10 mouse cellular contexts compared by ENCODE assay signal in the genomic region with DNA sequence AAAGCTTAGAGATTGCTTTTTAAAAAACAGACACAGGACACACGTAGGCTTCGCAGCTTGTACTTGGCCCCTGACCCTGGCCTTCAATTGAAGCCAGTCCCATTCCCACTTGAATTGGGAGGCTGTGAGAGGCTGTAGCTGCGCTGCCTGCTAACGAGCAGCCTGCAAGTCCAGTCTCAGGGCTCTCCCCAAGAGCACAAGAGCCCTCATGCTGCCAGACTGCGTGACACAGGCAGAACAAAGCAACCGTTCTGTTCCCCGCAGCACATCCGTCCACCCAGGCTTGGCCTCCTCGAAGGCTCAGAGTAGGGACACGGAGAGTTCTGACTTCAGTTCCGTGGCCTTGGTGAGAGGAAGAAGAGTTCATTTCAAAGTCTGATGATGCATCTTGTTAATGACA.
DNase-seq lines count a peak whose midpoint lies in the region; ATAC-seq and TF ChIP-seq lines count a peak whose summit lies in the region.
"Had no signal": no experiment of that assay in that cellular context is flagged by ENCODE, and none has a peak within 500 bp of the region (broad histone marks: within the 10 kb centered on the region; RNA-seq: fewer than 3 reads in every experiment).

No protein-coding gene starts in this region.

- 0 out of 2 replicates have a peak overlapping the region, but pooled peaks have one; percentile 7 for H3K9ac ChIP-seq in liver, postnatal 0 days (replicated peaks)
- no peak overlapping the region for H3K9ac ChIP-seq in liver, embryonic 11.5 days (ENCODE audit: low read depth, low read length)
- H3K9ac ChIP-seq in hindbrain, embryonic 14.5 days = no peak overlapping the region
- no peak overlapping the region for H3K9ac ChIP-seq in neural tube, embryonic 12.5 days

- H3K4me3 ChIP-seq in liver, postnatal 0 days (ENCODE audit: low read depth, low read length) = no peak overlapping the region
- no peak overlapping the region for H3K4me3 ChIP-seq in liver, embryonic 11.5 days (ENCODE audit: low read depth, low read length)
- no peak overlapping the region for H3K4me3 ChIP-seq in hindbrain, embryonic 14.5 days (replicated peaks; ENCODE audit: low read length)
- no peak overlapping the region for H3K4me3 ChIP-seq in neural tube, embryonic 12.5 days

- no peak for ATAC-seq in liver, postnatal 0 days
- ATAC-seq in liver, embryonic 11.5 days (replicated peaks; ENCODE audit: low FRiP score) = no peak
- peak; percentile 47; the same call in 1 of the 2 replicates for ATAC-seq in hindbrain, embryonic 14.5 days (ENCODE audit: low FRiP score)
- peak; percentile 29; the same call in 1 of the 2 replicates for ATAC-seq in neural tube, embryonic 12.5 days (ENCODE audit: low FRiP score, low read depth)
- ATAC-seq: Patski had no signal

- H3K27me3 ChIP-seq in liver, postnatal 0 days (ENCODE audit: insufficient read depth, low read length) = no peaks in the 10 kb centered on the region
- no peaks in the 10 kb centered on the region for H3K27me3 ChIP-seq in liver, embryonic 11.5 days (replicated peaks; ENCODE audit: control insufficient read depth, insufficient read depth, low read length)
- no peaks in the 10 kb centered on the region for H3K27me3 ChIP-seq in hindbrain, embryonic 14.5 days (ENCODE audit: control insufficient read depth, insufficient read depth, low read length)
- H3K27me3 ChIP-seq in neural tube, embryonic 12.5 days (replicated peaks) = no peaks in the 10 kb centered on the region
- H3K27me3 ChIP-seq: Patski had no signal

- TF ChIP-seq CTCF in liver, postnatal 0 days (IDR thresholded peaks at IDR 0.05; ENCODE audit: low read depth) = no peak

- peak overlapping the region; percentile 57; the same call in 1 of the 2 replicates for H3K27ac ChIP-seq in liver, postnatal 0 days (ENCODE audit: low read depth)
- no peak overlapping the region for H3K27ac ChIP-seq in liver, embryonic 11.5 days (ENCODE audit: low read depth, low read length)
- H3K27ac ChIP-seq in hindbrain, embryonic 14.5 days = no peak overlapping the region
- no peak overlapping the region for H3K27ac ChIP-seq in neural tube, embryonic 12.5 days

- no peaks in the 10 kb centered on the region for H3K9me3 ChIP-seq in liver, postnatal 0 days (ENCODE audit: low read length)
- no peaks in the 10 kb centered on the region for H3K9me3 ChIP-seq in liver, embryonic 11.5 days (ENCODE audit: control insufficient read depth, low read length)
- H3K9me3 ChIP-seq in hindbrain, embryonic 14.5 days (ENCODE audit: control insufficient read depth, low read length) = no peaks in the 10 kb centered on the region
- H3K9me3 ChIP-seq in neural tube, embryonic 12.5 days = no peaks in the 10 kb centered on the region

- no peak overlapping the region for H3K4me2 ChIP-seq in liver, postnatal 0 days (ENCODE audit: low read depth, low read length)
- no peak overlapping the region for H3K4me2 ChIP-seq in liver, embryonic 11.5 days
- H3K4me2 ChIP-seq in hindbrain, embryonic 14.5 days (replicated peaks) = no peak overlapping the region
- H3K4me2 ChIP-seq in neural tube, embryonic 12.5 days (replicated peaks) = no peak overlapping the region

- peaks cover 5% of the 10 kb centered on the region for H3K4me1 ChIP-seq in liver, postnatal 0 days (ENCODE audit: insufficient read depth)
- peaks cover 3% of the 10 kb centered on the region for H3K4me1 ChIP-seq in liver, embryonic 11.5 days (replicated peaks; ENCODE audit: control insufficient read depth, insufficient read depth, low read length)
- peaks cover 13% of the 10 kb centered on the region for H3K4me1 ChIP-seq in hindbrain, embryonic 14.5 days (replicated peaks; ENCODE audit: control insufficient read depth, insufficient read depth, low read length)
- peaks cover 19% of the 10 kb centered on the region for H3K4me1 ChIP-seq in neural tube, embryonic 12.5 days

- TF ChIP-seq EP300 in liver, postnatal 0 days (IDR thresholded peaks at IDR 0.05; ENCODE audit: low read depth) = no peak

- peak; percentile 72 for DNase-seq in embryo, embryonic 10 days (ENCODE audit: low spot score)
- no peak for DNase-seq in embryo, embryonic 9.5 days (ENCODE audit: extremely low spot score)
- no peak for DNase-seq in liver, postnatal 0 days
- no peak for DNase-seq in liver, embryonic 11.5 days (ENCODE audit: low spot score)
- no peak for DNase-seq in hindbrain, embryonic 14.5 days (ENCODE audit: low spot score)
- DNase-seq in natural killer cell, adult 2 months (ENCODE audit: low spot score in 2 of 2) = no peak
- no peak for DNase-seq in T-cell, adult 2 months (ENCODE audit: low spot score)
- DNase-seq: right cerebral cortex, postnatal 25 days had no signal

- WGBS in liver, postnatal 0 days (ENCODE audit: insufficient replicate concordance) = 64% methylated on average over 11 of the region's 11 CpGs
- WGBS in liver, embryonic 11.5 days = 59% methylated on average over 11 of the region's 11 CpGs
- WGBS in hindbrain, embryonic 14.5 days = 10% methylated on average over 11 of the region's 11 CpGs
- 17% methylated on average over 11 of the region's 11 CpGs for whole genome bisulfite sequencing in neural tube, embryonic 12.5 days

- no peaks in the 10 kb centered on the region; the same call in none of the 2 replicates for H3K36me3 ChIP-seq in liver, postnatal 0 days (replicated peaks; ENCODE audit: insufficient read depth, low read length)
- H3K36me3 ChIP-seq in liver, embryonic 11.5 days (ENCODE audit: control insufficient read depth, insufficient read depth, low read length) = no peaks in the 10 kb centered on the region
- H3K36me3 ChIP-seq in hindbrain, embryonic 14.5 days (replicated peaks; ENCODE audit: control insufficient read depth, insufficient read depth) = no peaks in the 10 kb centered on the region; the same call in 1 of the 2 replicates
- peaks cover 8% of the 10 kb centered on the region; the same call in 1 of the 2 replicates for H3K36me3 ChIP-seq in neural tube, embryonic 12.5 days

Comparison
In these comparisons a context has a peak if more than half of its experiments do, and no peak if none do; other contexts are left out.
1. ATAC-seq: peak in hindbrain, embryonic 14.5 days (single experiment) and neural tube, embryonic 12.5 days (single experiment); none in liver, postnatal 0 days (single experiment) and liver, embryonic 11.5 days (single experiment).